Mouse (Mus musculus): ENCODE measurements around the gene Gm826.

- no peak for TF ChIP-seq CTCF (IDR thresholded peaks at IDR 0.05; ENCODE audit: borderline replicate concordance, insufficient read depth, low read depth, low read length)
- TF ChIP-seq POLR2A (IDR thresholded peaks at IDR 0.05; ENCODE audit: borderline replicate concordance, insufficient read depth, low read length) = no peak
Observed at GRCm38 (mm10) chr2:160298586-160298985, 35.4 kb downstream of the Gm826 start.
